Mouse (Mus musculus): ENCODE results near the gene Polq.
"Not testable (repeated sequence)": the region's sequence is repeated elsewhere in the genome, so short reads cannot be mapped to it uniquely, and the experiment has no call there.

The Polq gene

DNA sequence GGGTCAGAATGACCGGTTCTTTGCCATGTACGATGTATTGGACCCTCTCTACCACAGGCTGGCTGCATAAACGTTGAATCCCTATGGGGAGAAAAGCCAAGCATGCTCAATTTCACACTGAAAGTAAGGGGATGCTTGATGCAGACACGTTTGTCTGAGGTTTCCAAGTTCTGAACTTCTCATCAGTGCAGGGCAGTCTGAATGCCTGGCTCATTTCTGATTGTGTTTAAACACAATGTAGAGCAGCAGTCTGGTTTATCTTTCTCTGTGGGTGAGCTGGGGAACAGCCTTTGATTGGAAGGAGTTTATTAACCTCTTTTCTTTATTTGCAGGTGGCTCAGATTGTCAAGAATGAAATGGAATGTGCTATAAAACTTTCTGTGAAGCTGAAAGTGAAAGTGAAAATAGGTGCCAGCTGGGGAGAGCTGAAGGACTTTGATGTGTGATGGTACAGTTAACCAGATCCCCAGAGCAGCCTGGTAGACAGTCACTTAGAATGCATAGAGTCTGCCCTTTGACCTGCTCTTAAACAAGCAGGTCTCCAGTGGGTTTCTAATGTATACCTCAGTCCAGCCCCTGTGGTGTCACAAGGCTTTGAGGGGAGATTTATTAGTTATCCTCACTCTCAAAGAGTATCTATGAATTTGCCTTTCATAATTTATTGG lies 82.7 kb downstream of the Polq start:
- DNase-seq (ENCODE audit: low spot score in 2 of 2) = no peak

GRCm38 (mm10) chr16:37108763-37109162 lies 97.2 kb downstream of the Polq start:
- no peak for DNase-seq (ENCODE audit: low spot score in 2 of 2)

- no peak for DNase-seq (ENCODE audit: low spot score in 2 of 2)
Observed at GRCm38 (mm10) chr16:37109285-37109684, 97.7 kb downstream of the Polq start.

DNA sequence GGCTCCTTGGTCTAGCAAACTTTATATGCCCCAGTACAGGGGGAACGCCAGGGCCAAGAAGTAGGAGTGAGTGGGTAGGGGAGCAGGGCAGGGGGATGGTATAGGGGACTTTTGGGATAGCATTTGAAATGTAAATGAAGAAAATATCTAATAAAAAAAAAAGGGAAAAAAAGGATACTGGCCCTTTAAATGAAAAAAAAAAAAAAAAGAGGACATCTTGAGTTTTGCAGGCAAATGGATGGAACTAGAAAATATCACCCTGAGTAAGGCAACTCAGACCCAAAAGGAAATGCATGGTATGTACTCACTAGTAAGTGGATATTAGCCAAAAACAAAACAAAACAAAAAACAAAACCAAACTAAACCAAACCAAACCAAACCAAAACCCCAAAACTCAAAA lies 113.6 kb downstream of the Polq start:
- DNase-seq (ENCODE audit: low spot score in 2 of 2) = not testable (repeated sequence)
